Mouse (Mus musculus) urinary bladder, adult 2 months (tissue): ENCODE results near the gene Tada2a. TPM values are rescaled to one million over a fixed set of nuclear protein-coding genes. Genes with fewer than 3 reads are reported as not detected.

Experiments
- DNase-seq: peaks from one replicate; pipeline ENCODE4 v3.0.0; 2022; ENCODE audit warnings: low spot score
- polyA plus RNA-seq: library from polyadenylated mRNA; depleted of rRNA; stranded (reverse); fragments of >200 nt; gene quantifications from 2 replicates; pipeline ENCODE4 v1.2.3, GENCODE M21; 2012; rRNA removed

Tada2a gene
- polyA plus RNA-seq, 1 experiment = 29.1 TPM

DNA sequence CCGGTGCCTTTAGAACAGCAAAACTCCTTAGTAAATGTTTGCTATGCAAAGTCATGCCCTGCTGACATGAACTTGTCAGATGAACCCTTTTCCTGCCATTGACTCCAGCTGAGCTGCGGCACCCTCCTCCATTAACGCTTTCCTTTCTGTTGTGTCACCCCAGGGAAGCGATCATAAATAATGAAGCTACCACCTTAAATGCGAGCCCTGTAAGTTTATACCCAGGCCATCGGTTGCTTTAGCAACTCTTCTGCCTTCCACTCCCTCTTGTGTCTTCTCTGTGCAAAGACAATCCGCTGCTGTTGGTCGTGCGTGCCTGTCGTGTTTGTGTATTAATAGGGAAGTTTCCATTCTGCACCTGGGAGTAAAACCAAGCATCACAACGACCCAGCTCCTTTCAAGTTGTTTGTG is 63.3 kb downstream of the Tada2a start:
- no peak for DNase-seq

DNA sequence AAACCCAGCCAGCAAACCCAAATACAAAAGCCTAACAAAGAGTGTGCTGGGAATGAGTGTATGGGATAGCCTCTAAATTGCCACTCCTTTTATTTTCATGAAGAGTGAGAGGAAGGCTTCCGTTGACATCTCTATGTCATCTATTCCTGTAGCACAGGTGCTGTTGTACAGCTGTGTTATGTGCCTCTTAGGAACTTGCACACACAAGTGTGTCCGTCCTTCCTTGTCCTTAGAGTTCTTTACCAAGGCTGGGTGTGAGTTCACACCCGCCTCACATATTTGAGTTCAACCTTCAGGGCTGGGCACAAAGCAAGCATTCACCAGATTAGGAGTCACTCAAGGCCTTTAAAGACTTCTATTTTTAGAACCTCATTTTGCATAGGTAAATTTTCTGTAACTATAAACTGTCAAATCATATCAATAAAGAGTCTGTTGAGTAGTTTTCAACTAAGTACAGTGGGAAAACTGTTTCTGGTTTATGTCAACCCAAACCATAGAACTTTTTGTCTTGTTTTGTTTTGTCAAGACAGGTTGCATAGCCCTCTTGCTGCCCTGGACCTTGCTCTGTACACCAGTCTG is 65.7 kb downstream of the Tada2a start:
- no peak for DNase-seq

DNA sequence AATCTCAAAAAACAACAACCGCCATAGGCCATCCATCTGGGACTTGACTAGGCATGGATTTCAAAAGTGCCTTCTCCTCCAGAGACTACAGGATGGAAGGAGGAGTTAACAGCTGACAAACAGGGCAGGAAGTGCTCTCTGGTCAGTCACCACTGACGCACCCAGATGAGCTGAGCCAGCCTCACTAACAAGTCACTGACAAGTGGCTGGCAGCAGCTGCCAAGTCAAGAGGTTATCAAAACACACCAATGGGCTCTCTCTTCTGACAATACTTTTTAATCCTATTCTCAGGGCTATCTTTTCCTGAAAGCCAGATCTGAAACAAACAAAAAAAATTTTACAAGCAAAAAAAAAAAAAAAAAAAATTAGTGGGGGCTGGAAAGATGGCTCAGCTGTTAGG is 66.6 kb downstream of the Tada2a start:
- no peak for DNase-seq

DNA sequence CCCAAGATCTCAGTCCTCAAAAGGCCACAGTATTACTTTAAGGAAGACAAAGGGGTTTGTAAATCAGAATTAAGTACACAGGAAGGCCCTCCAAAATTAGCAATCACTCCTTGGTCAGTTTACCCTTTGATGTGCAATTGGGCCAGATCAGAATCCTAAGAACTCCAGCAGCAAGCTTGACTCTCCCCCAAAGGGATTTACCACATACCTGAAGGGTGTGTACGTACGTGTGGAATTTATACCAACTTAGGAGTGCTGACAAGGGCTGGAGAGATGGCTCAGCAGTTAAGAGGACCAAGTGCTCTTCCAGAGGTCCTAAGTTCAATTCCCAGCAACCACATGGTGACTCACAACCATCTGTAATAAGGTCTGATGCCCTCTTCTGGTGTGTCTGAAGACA is 67.5 kb downstream of the Tada2a start:
- DNase-seq = no peak

DNA sequence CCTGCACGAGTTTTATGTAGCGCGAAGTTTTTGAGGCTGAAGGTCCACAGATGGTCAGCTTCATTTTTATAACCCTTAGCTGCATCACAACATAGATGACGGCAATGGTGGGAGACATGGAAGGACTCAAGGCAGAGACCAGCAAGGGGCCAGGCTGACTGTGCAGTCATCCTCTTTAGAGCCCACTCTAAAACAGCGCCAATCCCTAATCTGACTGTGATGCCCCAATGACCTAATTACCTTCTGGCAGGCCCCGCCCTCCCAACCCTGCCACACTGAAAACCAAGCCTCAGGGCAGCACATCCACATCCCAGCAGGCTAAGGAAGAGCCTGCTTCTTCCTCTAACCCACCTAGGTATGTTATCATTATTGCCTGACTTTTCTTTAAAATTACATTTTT is 68.8 kb downstream of the Tada2a start:
- no peak for DNase-seq

DNA sequence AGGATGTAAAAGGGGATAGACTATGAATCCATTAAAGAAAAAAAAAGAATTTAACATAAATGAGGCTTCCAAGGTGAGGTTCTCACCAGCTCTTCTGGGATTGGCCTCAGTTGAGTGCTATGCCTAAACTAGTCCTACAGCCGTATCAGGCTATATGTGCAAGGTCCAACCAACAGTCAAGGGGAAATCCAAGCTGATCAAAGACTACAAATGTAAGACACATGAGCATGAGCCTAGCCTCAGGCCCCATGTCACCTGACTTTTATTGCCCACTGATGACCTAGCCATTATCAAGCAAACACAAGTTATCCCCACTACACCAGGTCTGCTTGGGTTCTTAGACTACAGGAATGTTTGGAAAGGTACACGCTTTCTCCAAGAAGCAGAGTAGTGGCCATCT is 69.6 kb downstream of the Tada2a start:
- DNase-seq = no peak

DNA sequence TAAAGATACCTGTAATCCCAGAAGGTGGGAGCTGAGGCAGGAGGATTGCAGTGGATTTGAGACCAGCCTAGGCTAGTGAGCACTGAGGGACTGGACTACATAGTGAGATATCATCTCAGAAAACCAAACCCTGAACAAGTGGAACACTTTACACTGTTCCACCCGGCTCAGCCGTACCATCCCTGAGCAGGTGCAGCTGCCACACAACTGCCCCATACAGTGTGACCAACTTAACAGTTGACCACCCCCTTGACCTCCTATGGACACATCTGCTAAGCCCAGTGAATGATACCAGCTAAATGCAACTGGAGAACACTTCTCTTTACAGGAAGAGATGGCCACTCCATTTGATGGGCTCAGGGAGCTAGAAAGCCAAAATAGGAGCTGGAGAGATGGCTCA is 72.0 kb downstream of the Tada2a start:
- no peak for DNase-seq

DNA sequence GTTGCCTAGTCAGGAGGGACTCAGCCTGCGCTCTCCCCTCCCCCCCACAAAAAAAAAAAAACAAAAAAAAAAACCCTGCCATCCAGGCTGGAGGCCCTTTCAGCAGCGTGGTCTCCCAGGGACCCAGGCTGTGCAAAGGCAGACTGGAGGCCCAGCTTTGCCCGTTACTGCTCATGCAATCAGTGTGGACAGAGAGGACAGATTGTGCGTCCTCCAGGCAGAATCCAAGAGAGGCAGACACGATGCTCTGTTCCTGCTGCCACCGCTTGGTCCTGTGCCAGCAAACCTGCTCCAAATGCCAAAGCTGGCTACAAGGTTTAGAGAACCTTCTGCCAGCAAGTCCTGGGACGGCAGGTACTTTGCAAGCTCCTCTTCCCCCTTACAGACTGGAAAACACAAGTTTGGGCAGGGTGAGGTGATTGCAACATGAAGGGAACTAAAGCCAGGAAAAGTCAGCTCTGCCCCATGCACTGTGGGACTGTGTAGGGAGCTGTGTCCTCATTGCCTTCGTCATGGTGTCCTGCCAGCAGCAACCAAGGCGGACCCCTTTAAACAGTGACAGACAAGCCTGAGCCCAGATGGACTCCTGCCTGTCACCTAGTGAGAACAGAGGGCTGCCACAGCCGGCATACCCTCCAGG is 75.8 kb downstream of the Tada2a start:
- no peak for DNase-seq

DNA sequence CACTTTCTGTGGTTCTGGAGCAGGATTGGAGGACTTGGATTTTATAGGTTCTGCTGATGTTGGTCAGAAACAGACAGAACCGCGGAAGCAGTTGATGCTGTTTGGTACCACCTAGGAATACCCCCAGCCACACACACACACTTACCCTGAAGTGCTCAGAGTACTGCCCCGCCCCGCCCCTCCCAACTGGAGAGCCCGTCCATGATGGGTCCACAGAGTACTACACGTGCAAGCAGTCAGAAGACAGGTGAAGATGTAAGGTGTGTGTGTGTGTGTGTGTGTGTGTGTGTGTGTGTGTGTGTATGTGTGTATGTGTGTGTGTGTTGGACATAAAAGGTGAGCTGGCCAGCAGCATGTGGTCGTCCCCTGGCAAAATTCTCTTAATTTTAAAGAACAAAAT is 76.3 kb downstream of the Tada2a start:
- no peak for DNase-seq

DNA sequence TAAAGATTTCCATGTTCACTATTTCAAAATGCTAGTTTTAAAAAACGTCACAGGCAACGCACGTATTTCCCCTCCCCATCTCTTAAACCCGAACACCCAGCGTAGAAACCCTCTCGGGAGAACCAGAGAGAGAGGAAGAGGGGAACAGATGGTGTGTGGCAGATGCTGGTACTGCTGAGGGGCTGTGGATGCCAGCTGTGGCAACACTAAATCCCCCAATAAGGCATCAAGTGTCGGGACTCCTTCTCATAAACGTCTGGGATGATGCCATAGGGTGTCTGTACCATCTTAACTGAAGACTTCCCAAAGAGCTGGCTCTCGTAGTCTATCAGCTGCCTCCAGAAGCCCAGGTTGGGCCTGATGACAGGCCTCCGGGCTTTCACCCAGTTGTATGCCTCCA is 81.0 kb downstream of the Tada2a start:
- DNase-seq = no peak

DNA sequence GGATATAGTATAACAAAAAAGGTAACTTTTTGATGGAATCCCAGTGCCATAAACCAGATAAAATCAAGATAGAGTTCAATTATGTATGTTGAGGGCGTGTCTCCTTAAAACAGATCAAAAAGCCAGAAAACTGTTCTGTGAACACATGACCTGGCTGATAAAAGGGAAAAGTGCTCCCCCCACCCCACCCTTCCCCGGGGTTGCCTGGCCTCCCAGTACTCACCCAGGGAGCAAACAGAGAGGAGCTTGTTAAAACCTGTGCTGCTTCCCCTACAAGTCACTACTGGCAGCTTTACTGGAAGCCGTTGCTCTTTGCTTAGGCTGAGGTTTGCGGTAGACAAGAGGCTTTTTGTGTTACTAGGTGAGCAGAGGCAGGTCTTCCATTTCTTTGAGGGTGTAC is 82.1 kb downstream of the Tada2a start:
- DNase-seq = no peak

DNA sequence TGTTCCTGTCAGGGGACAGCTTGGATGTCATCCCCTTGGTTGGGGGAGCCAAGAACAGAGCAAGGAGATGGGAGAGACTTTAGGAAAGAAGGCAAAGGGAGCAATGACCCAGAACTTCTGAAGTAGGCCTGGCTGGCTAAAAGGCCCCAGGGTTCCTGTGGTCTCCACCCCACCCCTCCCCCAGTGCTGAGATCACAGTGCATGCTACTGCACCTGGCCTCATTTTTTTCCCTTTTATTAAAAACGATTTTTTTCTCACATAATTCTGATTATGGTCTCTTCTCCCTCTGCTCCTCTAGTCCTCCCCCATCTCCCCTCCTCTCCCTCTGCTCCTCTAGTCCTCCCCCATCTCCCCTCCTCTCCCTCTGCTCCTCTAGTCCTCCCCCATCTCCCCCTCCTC is 84.4 kb downstream of the Tada2a start:
- DNase-seq = no peak

DNA sequence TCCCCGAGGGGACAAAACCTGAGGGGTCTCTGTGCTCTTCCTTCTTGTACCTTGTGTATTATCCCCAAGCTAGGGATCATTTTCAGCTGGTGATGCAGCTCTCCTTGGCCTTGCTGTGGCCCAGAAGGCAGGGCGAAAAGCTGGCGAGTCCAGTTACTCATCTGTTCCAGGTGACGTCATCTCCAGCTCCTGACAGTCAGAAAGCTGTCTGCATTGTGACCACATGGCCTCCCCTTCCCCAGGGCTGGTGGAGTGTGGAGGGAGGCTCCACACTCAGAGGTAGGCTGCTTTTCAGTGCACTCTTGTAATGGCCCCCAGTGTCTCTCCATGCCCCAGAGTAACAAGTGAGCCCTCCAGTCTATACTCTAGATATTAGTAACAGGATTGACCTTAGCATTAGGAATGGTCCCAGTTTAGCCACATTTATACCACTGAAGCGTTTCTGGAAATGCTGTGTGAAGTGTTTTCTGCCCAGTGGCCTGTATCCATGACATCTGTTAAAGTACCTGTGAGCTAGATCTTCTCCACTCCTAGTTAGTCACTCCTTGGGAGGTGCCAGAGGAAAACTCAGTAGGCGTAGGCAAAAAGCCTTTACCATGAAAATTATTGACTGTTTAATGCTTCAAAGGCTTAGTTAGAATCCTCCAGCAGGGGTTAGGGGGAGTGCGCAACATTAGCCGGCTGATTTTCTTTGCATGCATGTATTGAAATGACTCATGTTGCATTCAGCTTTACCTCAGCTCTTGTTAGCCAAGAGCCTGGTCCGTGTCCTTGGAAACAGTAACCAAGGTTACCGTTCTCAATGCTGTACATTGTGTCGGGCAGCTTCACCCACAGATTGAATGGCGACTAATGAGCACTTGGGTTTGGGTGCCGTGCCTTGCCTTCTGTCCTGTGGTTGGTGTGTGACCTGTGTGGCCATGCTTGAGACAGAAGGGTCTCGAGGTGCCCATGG is 86.3 kb downstream of the Tada2a start:
- DNase-seq = no peak

DNA sequence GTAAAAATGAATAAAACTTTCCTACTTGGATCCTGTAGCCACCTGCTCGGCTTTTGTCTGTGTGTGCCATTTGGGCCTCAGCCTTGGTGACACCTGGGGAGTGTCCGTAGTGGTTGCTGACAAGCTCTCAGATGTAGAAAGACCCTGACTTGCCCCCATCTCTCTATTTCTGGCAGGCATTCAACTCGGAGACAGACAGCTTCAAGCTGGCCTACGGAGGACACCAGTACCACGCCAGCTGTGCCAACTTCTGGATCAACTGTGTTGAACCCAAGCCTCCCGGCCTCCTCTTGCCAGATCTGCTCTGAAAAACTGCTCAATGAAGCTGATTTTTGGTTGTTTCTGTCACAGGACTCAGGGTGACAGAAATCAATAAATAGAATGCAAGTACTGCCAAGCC is 88.8 kb downstream of the Tada2a start:
- no peak for DNase-seq

DNA sequence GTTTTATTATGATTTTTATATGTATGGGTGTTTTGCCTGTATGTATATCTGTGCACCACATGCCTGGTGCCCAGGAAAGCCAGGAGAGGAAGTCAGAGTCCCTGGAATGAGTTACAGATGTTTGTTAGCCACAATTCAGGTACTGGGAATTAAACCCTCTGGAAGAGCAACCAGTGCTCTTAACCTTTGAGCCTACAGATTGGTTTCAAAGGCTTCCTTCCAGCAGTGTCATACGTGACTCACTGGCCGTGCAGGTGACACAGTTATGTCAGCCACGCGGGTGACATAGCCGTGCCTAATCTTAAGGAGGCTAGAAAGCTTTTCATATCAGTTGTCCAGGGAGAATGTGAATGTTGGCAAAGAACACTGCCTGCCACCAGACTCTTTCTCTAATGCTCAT is 95.7 kb downstream of the Tada2a start:
- no peak for DNase-seq

DNA sequence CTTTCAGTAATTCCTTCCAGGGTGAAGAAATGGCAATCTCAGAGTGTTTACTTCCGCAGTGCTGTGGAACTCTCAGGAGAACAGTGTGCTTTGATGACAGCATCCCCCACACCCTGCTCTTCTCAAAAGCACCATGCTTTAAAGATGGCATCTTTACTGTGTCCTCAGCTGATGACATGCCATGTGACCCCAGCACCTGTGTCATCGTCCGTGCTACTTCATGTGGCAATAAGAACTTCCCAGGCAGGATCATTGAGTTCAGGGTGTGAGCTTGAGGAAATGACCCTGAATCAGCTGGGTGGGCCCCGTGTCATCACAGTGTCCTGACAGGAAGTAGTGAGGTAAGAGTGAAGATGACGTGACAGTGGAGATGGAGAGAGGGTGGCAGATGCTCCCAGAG is 96.8 kb downstream of the Tada2a start:
- no peak for DNase-seq

DNA sequence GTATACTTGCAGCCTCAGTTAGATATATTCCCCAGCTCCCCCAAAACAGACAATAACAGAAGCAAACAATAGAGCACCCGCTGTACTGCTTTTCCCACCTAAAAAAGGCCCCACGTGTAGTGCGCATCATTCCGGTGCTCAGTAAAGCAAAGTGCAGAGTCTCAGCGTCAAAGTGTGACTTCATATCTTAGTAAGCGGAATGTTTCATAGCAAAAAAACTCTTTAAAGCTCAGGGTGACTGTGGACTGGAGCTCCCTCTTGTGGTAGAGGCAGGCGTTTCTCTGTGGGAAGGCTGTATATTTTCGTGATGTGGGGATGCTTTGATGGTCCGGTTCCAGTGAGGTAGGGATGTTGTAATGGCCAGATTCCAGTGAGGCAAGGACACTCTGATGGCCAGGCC is 97.4 kb downstream of the Tada2a start:
- DNase-seq = no peak

Other genes with a start within 250 kb of the Tada2a start
- 18.5 and 19.5 TPM in 2 replicates for gene Ddx52, start 187.5 kb downstream of the Tada2a start, polyA plus RNA-seq
- gene Synrg, start 165.2 kb downstream of the Tada2a start, polyA plus RNA-seq = 17.5 and 20.4 TPM in 2 replicates
- 9.1 and 11.7 TPM in 2 replicates for gene Dusp14, start 60.3 kb downstream of the Tada2a start, polyA plus RNA-seq
- gene Acaca, start 72 bp upstream of the Tada2a start, polyA plus RNA-seq = 17.6 and 18.8 TPM in 2 replicates
- gene Gm11437, start 37.9 kb upstream of the Tada2a start, polyA plus RNA-seq = not detected in 2 replicates